Mouse (Mus musculus) forebrain, embryonic 11.5 days (tissue): Measurements from ENCODE around the gene Tbc1d10b. TPM values are rescaled to one million over a fixed set of nuclear protein-coding genes. Genes with fewer than 3 reads are reported as not detected.

ENCODE experiments used
- ATAC-seq: fragments of 200-750 bp; cut with Nextera tagmentation; replicated peaks from 2 replicates; pipeline ENCODE4 v1.8.0; 2017; ENCODE audit warnings: moderate TSS enrichment; ENCODE audit not compliant: low FRiP score
- DNase-seq: peaks from one replicate; pipeline ENCODE4 v3.0.0-alpha.2; 2017; ENCODE audit warnings: low spot score
- H3K27ac ChIP-seq: fragments of 300-500 bp; sonication (generic); 2 replicates; pipeline ENCODE4 v1.5.1; 2014; ENCODE audit warnings: low read depth, low read length
- H3K27me3 ChIP-seq: fragments of 300-500 bp; sonication (generic); 2 replicates; pipeline ENCODE4 v1.6.1; 2014; ENCODE audit warnings: mild to moderate bottlenecking, low read length, mixed read lengths; ENCODE audit not compliant: control insufficient read depth, insufficient read depth
- H3K36me3 ChIP-seq: fragments of 300-500 bp; sonication (generic); 2 replicates; pipeline ENCODE4 v1.6.1; 2014; ENCODE audit warnings: mild to moderate bottlenecking, low read length, moderate library complexity, mixed read lengths; ENCODE audit not compliant: control insufficient read depth, insufficient read depth
- H3K4me1 ChIP-seq: fragments of 300-500 bp; sonication (generic); replicated peaks from 2 replicates; pipeline ENCODE4 v1.6.1; 2014; ENCODE audit warnings: low read length, mixed read lengths; ENCODE audit not compliant: control insufficient read depth, insufficient read depth
- H3K4me2 ChIP-seq: fragments of 300-500 bp; sonication (generic); 2 replicates; pipeline ENCODE4 v1.6.1; 2014; ENCODE audit warnings: low read depth, mild to moderate bottlenecking, low read length, moderate library complexity, mixed read lengths; ENCODE audit not compliant: severe bottlenecking
- H3K4me3 ChIP-seq: fragments of 300-500 bp; sonication (generic); 2 replicates; pipeline ENCODE4 v1.5.1; 2014; ENCODE audit warnings: low read depth, low read length
- H3K9ac ChIP-seq: fragments of 300-500 bp; sonication (generic); 2 replicates; pipeline ENCODE4 v1.6.1; 2014; ENCODE audit warnings: low read length
- H3K9me3 ChIP-seq: fragments of 300-500 bp; sonication (generic); 2 replicates; pipeline ENCODE4 v1.6.1; 2016; ENCODE audit warnings: low read length, mixed read lengths; ENCODE audit not compliant: control insufficient read depth
- WGBS: fragments of 180-500 bp; shearing (Covaris S2); extraction: QIAGEN DNeasy Blood & Tissue Kit; methylation state at CpG from one replicate; pipeline ENCODE4 v1.1.7; 2014; 5-methylcytosine and 5-hydroxymethylcytosine counted together
- polyA plus RNA-seq: library from polyadenylated mRNA; unstranded; fragments of >200 nt; fragmentation: Nextera tagmentation; extraction: Ambion mirVana; gene quantifications from 2 replicates; pipeline ENCODE4 v1.2.1, GENCODE M21; 2014

Tbc1d10b gene
- polyA plus RNA-seq, 1 experiment from 2014 or later: 31.7 TPM

GRCm38 (mm10) chr7:127165607-127166493 is 42.4 kb downstream of the Tbc1d10b start:
- Histone ChIP-seq H3K4me2 (no peak overlapping the region), H3K36me3 (no peaks in the 10 kb centered on the region), H3K9ac (no peak overlapping the region), H3K4me3 (no peak overlapping the region), H3K27me3 (no peaks in the 10 kb centered on the region), H3K9me3 (no peaks in the 10 kb centered on the region), H3K27ac (no peak overlapping the region), H3K4me1 (no peaks in the 10 kb centered on the region)
- ATAC-seq (no peak), DNase-seq (no peak)
- WGBS: 87% methylated on average over 12 of the region's 12 CpGs

GRCm38 (mm10) chr7:127164002-127164401 is 44.3 kb downstream of the Tbc1d10b start:
- ATAC-seq: no peak
- no peak overlapping the region for H3K27ac ChIP-seq
- no peak overlapping the region for H3K4me2 ChIP-seq
- DNase-seq: no peak
- no peaks in the 10 kb centered on the region for H3K27me3 ChIP-seq
- no peaks in the 10 kb centered on the region for H3K9me3 ChIP-seq
- WGBS: 84% methylated on average over 4 of the region's 4 CpGs
- H3K4me3 ChIP-seq: no peak overlapping the region
- H3K9ac ChIP-seq: no peak overlapping the region
- H3K4me1 ChIP-seq: no peaks in the 10 kb centered on the region
- no peaks in the 10 kb centered on the region for H3K36me3 ChIP-seq

GRCm38 (mm10) chr7:127162546-127162945 is 45.7 kb downstream of the Tbc1d10b start:
- no peaks in the 10 kb centered on the region for H3K4me1 ChIP-seq
- H3K27ac ChIP-seq: no peak overlapping the region
- ATAC-seq (no peak), DNase-seq (no peak)
- WGBS: 90% methylated on average over 5 of the region's 5 CpGs
- no peak overlapping the region for H3K4me3 ChIP-seq
- no peaks in the 10 kb centered on the region for H3K36me3 ChIP-seq
- no peaks in the 10 kb centered on the region for H3K27me3 ChIP-seq
- H3K9ac ChIP-seq: no peak overlapping the region
- H3K4me2 ChIP-seq: no peak overlapping the region
- no peaks in the 10 kb centered on the region for H3K9me3 ChIP-seq

GRCm38 (mm10) chr7:127157548-127157947 is 50.7 kb downstream of the Tbc1d10b start:
- H3K4me3 ChIP-seq: no peak overlapping the region
- H3K36me3 ChIP-seq: no peaks in the 10 kb centered on the region
- DNase-seq (no peak), ATAC-seq (no peak)
- no peak overlapping the region for H3K4me2 ChIP-seq
- 88% methylated on average over 4 of the region's 4 CpGs for WGBS
- no peaks in the 10 kb centered on the region for H3K4me1 ChIP-seq
- no peak overlapping the region for H3K27ac ChIP-seq
- no peak overlapping the region for H3K9ac ChIP-seq
- H3K9me3 ChIP-seq: no peaks in the 10 kb centered on the region
- no peaks in the 10 kb centered on the region for H3K27me3 ChIP-seq

GRCm38 (mm10) chr7:127153477-127153876 is 54.8 kb downstream of the Tbc1d10b start:
- Histone ChIP-seq H3K4me3 (no peak overlapping the region), H3K9ac (no peak overlapping the region), H3K4me1 (no peaks in the 10 kb centered on the region), H3K27me3 (no peaks in the 10 kb centered on the region), H3K4me2 (no peak overlapping the region), H3K36me3 (no peaks in the 10 kb centered on the region), H3K9me3 (no peaks in the 10 kb centered on the region), H3K27ac (no peak overlapping the region)
- 84% methylated on average over 3 of the region's 3 CpGs for WGBS
- DNase-seq (no peak), ATAC-seq (no peak)

DNA sequence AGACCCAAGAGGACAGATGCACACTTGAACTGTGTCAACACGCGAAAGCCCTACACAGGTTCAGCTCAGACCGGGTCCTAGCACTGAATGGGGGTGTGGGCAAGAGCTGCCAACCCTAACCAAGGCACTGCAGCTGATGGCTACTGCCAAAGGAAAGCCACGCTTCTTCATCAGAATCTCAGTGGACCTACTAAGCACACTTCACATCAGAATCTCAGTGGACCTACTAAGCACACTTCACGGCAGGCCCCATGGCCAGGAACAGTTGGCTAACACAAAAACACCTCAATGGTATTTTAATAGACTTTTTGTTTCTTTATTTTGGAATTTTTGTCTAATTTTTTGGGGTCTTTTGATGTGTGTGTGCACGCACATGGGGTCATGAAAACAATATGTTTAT is 55.8 kb downstream of the Tbc1d10b start:
- Histone ChIP-seq H3K27me3 (no peaks in the 10 kb centered on the region), H3K9me3 (no peaks in the 10 kb centered on the region), H3K9ac (no peak overlapping the region), H3K4me3 (no peak overlapping the region), H3K36me3 (no peaks in the 10 kb centered on the region), H3K4me2 (no peak overlapping the region), H3K27ac (no peak overlapping the region), H3K4me1 (no peaks in the 10 kb centered on the region)
- ATAC-seq: no peak
- DNase-seq: no peak
- WGBS: 87% methylated on average over 6 of the region's 6 CpGs

- DNase-seq: no peak
- WGBS: 83% methylated on average over 3 of the region's 3 CpGs
- ATAC-seq: no peak
- Histone ChIP-seq H3K36me3 (no peaks in the 10 kb centered on the region), H3K4me2 (no peak overlapping the region), H3K9me3 (no peaks in the 10 kb centered on the region), H3K4me3 (no peak overlapping the region), H3K27ac (no peak overlapping the region), H3K27me3 (no peaks in the 10 kb centered on the region), H3K9ac (no peak overlapping the region), H3K4me1 (no peaks in the 10 kb centered on the region)
Measured at GRCm38 (mm10) chr7:127147901-127148300, 60.4 kb downstream of the Tbc1d10b start.
